Comparison of ENCODE assay signal across 26 mouse cellular contexts in the genomic region with DNA sequence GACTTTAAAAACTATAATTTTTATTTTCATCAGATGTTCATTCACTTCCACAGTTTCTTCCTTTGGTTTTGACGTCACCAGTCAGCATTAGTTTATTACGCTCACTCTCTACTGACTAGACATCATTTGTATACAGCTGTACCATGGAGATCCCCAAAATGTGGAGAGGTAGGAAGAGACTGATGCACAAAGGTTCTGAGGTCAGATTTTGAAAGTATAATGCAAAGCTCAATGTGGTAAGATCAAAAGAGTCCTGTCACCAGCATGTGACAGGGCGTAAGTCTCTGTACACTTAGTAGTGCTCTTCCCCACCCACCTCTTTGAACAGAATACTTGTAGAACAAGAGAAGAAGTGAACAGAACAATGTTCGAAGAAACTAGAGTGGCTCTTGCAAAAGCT.
"Had no signal": no experiment of that assay in that cellular context is flagged by ENCODE, and none has a peak within 500 bp of the region (broad histone marks: within the 10 kb centered on the region; RNA-seq: fewer than 3 reads in every experiment).

No protein-coding gene starts in this region.

- H3K36me3 ChIP-seq: embryonic facial prominence, embryonic 12.5 days; embryonic facial prominence, embryonic 15.5 days; forebrain, embryonic 12.5 days; forebrain, embryonic 15.5 days had no signal

- H3K27ac ChIP-seq: embryonic facial prominence, embryonic 10.5 days; embryonic facial prominence, embryonic 12.5 days; embryonic facial prominence, embryonic 13.5 days; embryonic facial prominence, embryonic 15.5 days; forebrain, embryonic 10.5 days; forebrain, embryonic 12.5 days; forebrain, embryonic 13.5 days; forebrain, embryonic 15.5 days; gastrocnemius, adult 2 months had no signal

- DNase-seq: cerebellum, adult 9-10 months; cerebellum, adult 9-11 months; cerebellum, postnatal 10 days; cerebellum, postnatal 14 days; cerebellum, postnatal 25 days; cerebellum, postnatal 36 days; embryo, embryonic 11 days; forebrain, postnatal 0 days; gastrocnemius, adult 2 months; gastrocnemius, postnatal 10 days; gastrocnemius, postnatal 14 days; gastrocnemius, postnatal 25 days; gastrocnemius, postnatal 36 days; heart, adult 11 months; heart, adult 18-20 months had no signal

- H3K9ac ChIP-seq: embryonic facial prominence, embryonic 12.5 days; embryonic facial prominence, embryonic 13.5 days; embryonic facial prominence, embryonic 15.5 days; forebrain, embryonic 12.5 days; forebrain, embryonic 13.5 days; forebrain, embryonic 15.5 days; forebrain, postnatal 0 days had no signal

- H3K27me3 ChIP-seq: embryonic facial prominence, embryonic 12.5 days; embryonic facial prominence, embryonic 13.5 days; embryonic facial prominence, embryonic 15.5 days; forebrain, embryonic 12.5 days; forebrain, embryonic 13.5 days; forebrain, embryonic 15.5 days had no signal

- H3K9me3 ChIP-seq: embryonic facial prominence, embryonic 10.5 days; embryonic facial prominence, embryonic 12.5 days; embryonic facial prominence, embryonic 13.5 days; embryonic facial prominence, embryonic 15.5 days; forebrain, embryonic 10.5 days; forebrain, embryonic 12.5 days; forebrain, embryonic 13.5 days; forebrain, embryonic 15.5 days had no signal

- ATAC-seq: forebrain, embryonic 13.5 days; forebrain, embryonic 14.5 days; forebrain, embryonic 15.5 days; forebrain, embryonic 16.5 days; forebrain, postnatal 0 days had no signal

- H3K4me2 ChIP-seq: embryonic facial prominence, embryonic 12.5 days; embryonic facial prominence, embryonic 13.5 days; embryonic facial prominence, embryonic 15.5 days; forebrain, embryonic 12.5 days; forebrain, embryonic 13.5 days; forebrain, embryonic 15.5 days had no signal

- H3K4me3 ChIP-seq: embryonic facial prominence, embryonic 10.5 days; embryonic facial prominence, embryonic 12.5 days; embryonic facial prominence, embryonic 13.5 days; embryonic facial prominence, embryonic 15.5 days; erythroblast, embryonic 14.5 days; forebrain, embryonic 10.5 days; forebrain, embryonic 12.5 days; forebrain, embryonic 13.5 days; forebrain, embryonic 15.5 days; gastrocnemius, adult 2 months had no signal

- H3K4me1 ChIP-seq: embryonic facial prominence, embryonic 10.5 days; forebrain, embryonic 10.5 days; forebrain, embryonic 12.5 days; forebrain, embryonic 13.5 days; forebrain, embryonic 15.5 days had no signal
